Mouse (Mus musculus): ENCODE data around the gene Hivep2. TPM values are rescaled to one million over a fixed set of nuclear protein-coding genes. Genes with fewer than 3 reads are reported as not detected.

Hivep2 gene
- polyA plus RNA-seq, 1 experiment from 2014 or later, result 1.2 TPM

DNA sequence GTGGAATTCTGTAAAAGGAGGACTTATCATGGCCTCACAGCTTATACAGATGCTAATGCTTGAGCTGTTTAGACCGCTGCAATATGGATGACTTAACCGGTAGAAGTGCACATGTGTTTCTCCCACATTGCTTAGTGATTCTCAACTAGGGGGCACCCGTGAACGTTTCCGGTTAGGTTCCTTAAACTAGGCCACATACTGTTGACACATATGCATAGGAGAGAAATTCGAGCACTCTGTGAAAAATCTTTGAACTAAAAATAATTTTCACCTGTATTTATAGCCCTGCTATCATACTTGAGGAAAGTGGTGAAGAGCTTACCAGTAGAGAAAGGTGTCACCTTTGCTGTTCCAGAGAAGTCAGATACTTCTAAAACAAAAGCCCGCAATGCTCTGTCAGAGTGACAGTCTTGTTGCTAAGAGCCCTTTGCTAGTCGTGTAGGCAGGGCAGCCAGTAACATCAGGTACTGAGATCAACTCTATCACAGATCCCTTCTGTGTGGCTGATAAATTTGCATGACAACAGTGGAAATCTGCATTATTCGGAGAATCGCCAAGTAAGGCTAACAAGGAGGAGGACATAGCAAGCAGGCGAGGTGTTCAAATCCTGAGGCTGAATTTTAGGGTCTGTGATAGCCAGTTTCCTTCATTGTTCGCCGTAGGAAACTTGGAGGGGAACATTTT lies 50.6 kb downstream of the Hivep2 start:
- 52% methylated on average over 13 of the region's 13 CpGs for WGBS
- DNase-seq (ENCODE audit: low spot score), result no peak
- H3K9me3 ChIP-seq (replicated peaks), result no peaks in the 10 kb centered on the region
- H3K36me3 ChIP-seq, result no peaks in the 10 kb centered on the region
- peaks cover 30% of the 10 kb centered on the region for H3K4me1 ChIP-seq
- no peaks in the 10 kb centered on the region for H3K27me3 ChIP-seq (ENCODE audit: low read depth, poor library complexity, severe bottlenecking)
- no peak overlapping the region for H3K4me3 ChIP-seq
- no peak overlapping the region for H3K27ac ChIP-seq (replicated peaks)

DNA sequence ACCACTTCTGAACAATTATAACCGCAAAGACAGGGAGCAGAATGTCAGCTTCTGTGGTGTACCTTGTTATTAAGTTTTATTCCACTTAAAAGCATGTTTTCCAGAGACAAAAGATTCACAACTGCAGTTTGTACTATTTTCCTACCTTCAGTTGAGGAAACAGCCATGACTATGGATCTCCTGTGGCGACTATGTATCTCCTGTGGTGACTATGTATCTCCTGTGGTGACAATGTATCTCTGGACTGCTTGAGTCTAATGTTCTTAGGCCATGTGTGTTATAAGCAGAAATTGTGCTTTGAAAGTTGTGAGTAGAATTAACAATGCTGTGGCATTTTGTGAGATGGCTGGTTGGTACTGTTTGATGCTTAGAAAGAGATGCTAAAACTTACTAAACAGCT lies 51.5 kb downstream of the Hivep2 start:
- DNase-seq (ENCODE audit: low spot score), result no peak
- no peak overlapping the region for H3K27ac ChIP-seq (replicated peaks)
- H3K4me1 ChIP-seq, result peaks cover 30% of the 10 kb centered on the region
- 67% methylated on average over 2 of the region's 2 CpGs for WGBS
- H3K36me3 ChIP-seq, result no peaks in the 10 kb centered on the region
- no peaks in the 10 kb centered on the region for H3K27me3 ChIP-seq (ENCODE audit: low read depth, poor library complexity, severe bottlenecking)
- H3K4me3 ChIP-seq, result no peak overlapping the region
- H3K9me3 ChIP-seq (replicated peaks), result no peaks in the 10 kb centered on the region

DNA sequence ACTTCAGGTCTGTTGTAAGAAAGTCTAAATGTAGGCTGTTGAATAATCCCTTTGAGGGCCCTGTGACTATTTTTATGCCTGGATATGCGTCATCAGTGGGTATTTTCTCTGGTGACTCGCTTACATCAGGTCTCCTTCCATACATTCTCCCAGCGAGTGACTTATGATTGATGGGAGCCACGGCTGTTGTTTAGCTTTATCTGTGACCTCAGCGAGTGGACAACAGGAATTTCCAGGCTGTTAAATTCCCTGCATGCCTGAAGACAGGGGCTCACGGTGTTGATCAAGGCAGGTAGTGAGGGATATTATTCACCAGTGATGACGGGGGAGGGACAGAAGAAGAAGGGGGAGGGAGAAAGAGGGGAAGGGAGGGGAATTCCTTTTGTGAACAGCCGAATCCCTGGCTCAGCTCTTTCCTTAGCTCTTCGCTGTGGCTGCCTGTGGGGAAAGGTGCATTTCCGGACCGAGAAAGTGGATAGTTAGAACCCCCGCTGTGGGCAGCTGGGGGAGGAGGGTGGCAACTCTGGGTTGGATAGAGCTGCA lies 52.0 kb downstream of the Hivep2 start:
- H3K9me3 ChIP-seq (replicated peaks), result no peaks in the 10 kb centered on the region
- DNase-seq (ENCODE audit: low spot score), result peak; percentile 12
- no peak overlapping the region for H3K27ac ChIP-seq (replicated peaks)
- 10% methylated on average over 12 of the region's 12 CpGs for WGBS
- peaks cover 30% of the 10 kb centered on the region for H3K4me1 ChIP-seq
- no peaks in the 10 kb centered on the region for H3K36me3 ChIP-seq
- peak overlapping the region; percentile 24 for H3K4me3 ChIP-seq
- no peaks in the 10 kb centered on the region for H3K27me3 ChIP-seq (ENCODE audit: low read depth, poor library complexity, severe bottlenecking)

DNA sequence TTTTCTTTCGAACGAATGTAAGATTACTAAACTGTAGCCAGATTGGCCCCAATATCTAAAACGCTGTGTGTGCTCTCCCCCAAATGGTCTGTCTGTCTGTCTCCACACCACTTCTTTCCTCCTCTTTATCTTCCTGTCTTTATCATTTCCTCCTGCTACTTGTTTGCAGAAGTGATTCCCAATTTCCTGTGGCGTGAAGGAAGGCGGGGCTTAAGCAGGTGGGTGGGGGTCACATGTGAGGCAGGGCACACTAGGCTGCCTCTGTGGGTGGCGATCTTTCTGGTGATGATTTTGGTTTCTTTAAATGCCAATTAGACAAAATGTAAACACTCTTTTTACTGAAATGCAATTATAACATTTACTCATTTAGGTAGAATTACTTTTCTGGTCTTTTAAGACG lies 52.8 kb downstream of the Hivep2 start:
- Histone ChIP-seq H3K4me1 (peaks cover 30% of the 10 kb centered on the region), H3K9me3 (replicated peaks) (no peaks in the 10 kb centered on the region), H3K27me3 (ENCODE audit: low read depth, poor library complexity, severe bottlenecking) (no peaks in the 10 kb centered on the region), H3K4me3 (no peak overlapping the region), H3K36me3 (no peaks in the 10 kb centered on the region), H3K27ac (replicated peaks) (no peak overlapping the region)
- DNase-seq (ENCODE audit: low spot score), result no peak
- 26% methylated on average over 7 of the region's 7 CpGs for WGBS

DNA sequence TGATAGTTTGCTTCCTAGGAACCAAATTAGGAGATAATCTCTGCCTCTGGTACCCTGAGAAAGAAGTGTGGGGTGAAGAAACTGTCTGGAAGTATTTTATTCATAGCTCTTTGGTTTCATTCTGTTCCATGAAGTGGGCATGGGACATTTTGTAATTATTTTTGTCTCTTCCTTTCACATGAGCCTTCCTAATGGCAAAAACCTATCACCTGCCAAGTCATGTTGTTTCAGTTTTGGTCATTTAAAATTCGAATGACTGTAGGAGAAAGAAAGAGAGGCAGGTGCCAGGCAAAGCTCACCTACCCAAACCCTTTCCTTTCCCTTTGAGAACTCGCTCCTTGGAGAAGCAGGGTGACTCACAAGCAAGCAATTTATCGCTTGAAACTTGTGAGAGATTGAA lies 53.3 kb downstream of the Hivep2 start:
- H3K27ac ChIP-seq (replicated peaks), result no peak overlapping the region
- 63% methylated on average over 3 of the region's 3 CpGs for WGBS
- no peaks in the 10 kb centered on the region for H3K27me3 ChIP-seq (ENCODE audit: low read depth, poor library complexity, severe bottlenecking)
- no peaks in the 10 kb centered on the region for H3K9me3 ChIP-seq (replicated peaks)
- H3K4me1 ChIP-seq, result peaks cover 30% of the 10 kb centered on the region
- H3K4me3 ChIP-seq, result no peak overlapping the region
- H3K36me3 ChIP-seq, result no peaks in the 10 kb centered on the region
- no peak for DNase-seq (ENCODE audit: low spot score)

DNA sequence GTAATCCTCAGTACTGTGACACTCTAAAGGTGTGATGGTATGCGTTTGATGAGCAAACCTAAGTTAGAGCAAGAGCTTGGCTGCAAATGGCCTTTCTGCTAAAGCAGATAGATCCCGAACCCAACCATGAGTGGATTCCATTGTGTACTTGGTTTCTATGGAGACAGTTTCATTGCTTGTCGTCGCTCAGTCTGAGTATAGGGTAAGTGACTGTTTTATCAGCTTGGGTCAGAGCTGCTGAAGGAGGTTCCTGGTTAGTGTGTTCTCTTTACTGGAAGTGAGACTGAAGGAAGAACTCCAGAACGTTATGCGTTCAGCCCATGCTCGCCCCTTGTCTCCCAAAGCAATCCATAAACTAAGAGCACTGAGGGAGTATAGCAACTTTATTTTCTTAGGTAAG lies 54.4 kb downstream of the Hivep2 start:
- DNase-seq (ENCODE audit: low spot score), result no peak
- no peak overlapping the region for H3K27ac ChIP-seq (replicated peaks)
- H3K36me3 ChIP-seq, result no peaks in the 10 kb centered on the region
- H3K9me3 ChIP-seq (replicated peaks), result no peaks in the 10 kb centered on the region
- no peaks in the 10 kb centered on the region for H3K27me3 ChIP-seq (ENCODE audit: low read depth, poor library complexity, severe bottlenecking)
- WGBS, result 57% methylated on average over 7 of the region's 7 CpGs
- peaks cover 30% of the 10 kb centered on the region for H3K4me1 ChIP-seq
- H3K4me3 ChIP-seq, result no peak overlapping the region

DNA sequence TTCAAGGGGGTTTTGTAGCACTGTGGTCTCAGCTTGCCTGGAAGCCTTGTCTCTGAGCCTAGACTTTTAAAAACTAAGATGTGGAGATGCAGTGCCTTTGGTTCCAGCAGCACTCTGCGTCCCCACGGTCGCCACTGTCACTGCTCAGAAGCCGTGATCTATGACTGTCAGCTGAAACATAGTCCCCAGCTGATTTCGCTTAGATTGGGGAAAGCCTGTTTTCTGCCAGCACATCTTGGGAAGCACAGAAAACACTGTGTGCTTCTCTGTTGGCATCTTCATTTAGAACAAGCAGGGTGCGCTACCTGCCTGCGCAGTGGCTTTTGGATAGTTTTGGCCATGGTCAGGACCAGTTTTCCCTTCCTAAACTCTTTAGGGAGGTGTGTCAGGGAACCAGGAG lies 59.1 kb downstream of the Hivep2 start:
- 93% methylated on average over 7 of the region's 7 CpGs for WGBS
- no peak for DNase-seq (ENCODE audit: low spot score)
- no peaks in the 10 kb centered on the region for H3K9me3 ChIP-seq (replicated peaks)
- H3K4me1 ChIP-seq, result peaks cover 5% of the 10 kb centered on the region; the same call in 1 of the 2 replicates
- no peaks in the 10 kb centered on the region for H3K36me3 ChIP-seq
- H3K27ac ChIP-seq (replicated peaks), result no peak overlapping the region
- no peak overlapping the region for H3K4me3 ChIP-seq
- no peaks in the 10 kb centered on the region for H3K27me3 ChIP-seq (ENCODE audit: low read depth, poor library complexity, severe bottlenecking)

DNA sequence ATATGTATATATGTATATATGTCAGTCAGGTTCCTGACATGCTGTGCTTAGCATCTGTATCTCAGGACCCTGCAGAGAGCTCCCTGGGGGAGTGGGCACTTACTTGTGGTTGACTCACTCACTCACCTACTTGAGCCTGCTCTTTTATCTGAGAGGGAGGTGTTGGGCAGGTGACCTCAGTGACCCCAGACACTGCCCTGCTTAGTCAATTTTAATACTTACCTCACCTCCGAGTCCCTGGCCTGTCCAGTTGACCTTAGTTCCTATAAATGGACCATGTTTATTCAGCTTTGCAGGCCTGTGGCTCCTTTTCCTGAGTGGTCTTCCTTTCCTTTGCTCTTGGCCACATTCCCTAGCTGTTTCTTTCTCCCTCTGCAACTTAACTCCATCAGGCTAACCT lies 61.9 kb downstream of the Hivep2 start:
- H3K36me3 ChIP-seq, result no peaks in the 10 kb centered on the region
- DNase-seq (ENCODE audit: low spot score), result no peak
- H3K27me3 ChIP-seq (ENCODE audit: low read depth, poor library complexity, severe bottlenecking), result no peaks in the 10 kb centered on the region
- H3K4me3 ChIP-seq, result no peak overlapping the region
- H3K27ac ChIP-seq (replicated peaks), result no peak overlapping the region
- no peaks in the 10 kb centered on the region for H3K4me1 ChIP-seq
- WGBS, result 74% methylated on average over 1 of the region's 1 CpGs
- H3K9me3 ChIP-seq (replicated peaks), result no peaks in the 10 kb centered on the region

DNA sequence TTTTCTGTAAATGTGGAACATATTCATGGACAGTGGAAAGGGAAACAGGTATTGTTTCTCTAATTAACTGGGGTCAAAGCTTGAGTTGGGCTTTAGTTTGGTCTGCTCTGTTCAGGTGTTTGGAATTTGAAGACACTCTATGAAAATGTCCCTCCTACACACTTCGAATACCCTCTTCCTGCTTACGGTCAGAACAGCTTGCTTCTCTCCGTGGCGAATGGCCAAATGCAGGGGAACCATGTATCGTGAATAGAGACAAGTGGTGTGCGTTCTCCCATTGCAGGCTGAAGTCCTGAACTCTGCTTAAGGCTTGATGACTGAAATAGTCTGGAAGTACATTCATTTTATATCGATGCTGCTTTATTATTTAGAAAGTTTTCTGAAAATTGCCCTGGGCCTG lies 63.1 kb downstream of the Hivep2 start:
- no peak for DNase-seq (ENCODE audit: low spot score)
- 94% methylated on average over 7 of the region's 7 CpGs for WGBS
- no peak overlapping the region for H3K27ac ChIP-seq (replicated peaks)
- H3K4me1 ChIP-seq, result no peaks in the 10 kb centered on the region
- no peaks in the 10 kb centered on the region for H3K27me3 ChIP-seq (ENCODE audit: low read depth, poor library complexity, severe bottlenecking)
- no peaks in the 10 kb centered on the region for H3K9me3 ChIP-seq (replicated peaks)
- H3K36me3 ChIP-seq, result no peaks in the 10 kb centered on the region
- no peak overlapping the region for H3K4me3 ChIP-seq

DNA sequence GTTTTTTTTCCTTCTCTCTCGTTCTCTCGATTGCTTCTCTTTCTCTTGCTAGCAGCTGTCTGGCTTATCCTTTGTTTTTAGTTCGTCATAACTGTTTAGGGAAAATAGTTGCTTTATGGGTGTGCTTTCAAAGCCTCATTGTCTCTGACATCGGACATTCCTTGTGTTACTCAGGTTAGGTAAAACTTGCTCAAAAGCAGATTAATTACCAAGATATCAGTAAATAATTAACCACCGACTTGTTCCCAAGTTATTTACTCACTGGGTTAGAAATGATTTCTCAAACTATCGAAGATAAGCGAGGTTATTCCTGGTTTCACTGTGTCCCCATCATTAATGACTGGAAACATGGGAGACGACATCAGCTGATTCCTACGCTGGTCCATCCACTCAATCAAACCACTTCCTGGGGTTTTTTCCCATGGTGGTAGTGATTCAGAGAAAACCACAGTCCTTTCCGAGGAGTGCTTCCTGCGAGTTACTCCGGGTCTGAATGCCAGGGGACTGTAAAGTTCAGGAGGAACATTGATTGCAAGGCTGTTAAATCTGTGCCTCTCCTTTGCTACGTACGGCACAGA lies 64.7 kb downstream of the Hivep2 start:
- DNase-seq (ENCODE audit: low spot score), result no peak
- Histone ChIP-seq H3K27me3 (ENCODE audit: low read depth, poor library complexity, severe bottlenecking) (no peaks in the 10 kb centered on the region), H3K36me3 (no peaks in the 10 kb centered on the region), H3K4me3 (no peak overlapping the region), H3K4me1 (0 out of 2 replicates have a peak, but pooled peaks cover under 1% of the 10 kb centered on the region), H3K9me3 (replicated peaks) (no peaks in the 10 kb centered on the region), H3K27ac (replicated peaks) (no peak overlapping the region)
- 93% methylated on average over 14 of the region's 14 CpGs for WGBS

DNA sequence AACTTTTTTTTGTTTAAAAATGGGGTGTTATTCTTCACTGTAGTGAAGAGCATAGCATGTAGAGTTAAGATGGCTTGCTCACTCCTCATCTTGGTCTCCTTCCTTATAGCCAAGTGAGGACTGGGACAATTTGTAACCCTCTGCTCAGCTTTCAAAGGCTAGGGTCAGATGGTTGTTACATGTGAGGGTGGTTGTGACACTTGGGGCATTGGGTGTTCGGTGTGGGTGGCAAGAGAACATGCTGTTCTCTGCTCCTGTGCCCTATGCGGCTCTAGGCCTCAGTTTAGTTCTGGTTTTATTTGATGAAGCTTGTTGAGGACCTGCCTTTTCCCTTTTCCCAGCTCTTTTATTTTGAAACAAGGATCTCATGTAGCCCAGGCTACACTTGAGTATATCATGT lies 66.7 kb downstream of the Hivep2 start:
- DNase-seq (ENCODE audit: low spot score), result no peak
- Histone ChIP-seq H3K9me3 (replicated peaks) (no peaks in the 10 kb centered on the region), H3K4me3 (no peak overlapping the region), H3K36me3 (no peaks in the 10 kb centered on the region), H3K27me3 (ENCODE audit: low read depth, poor library complexity, severe bottlenecking) (no peaks in the 10 kb centered on the region), H3K27ac (replicated peaks) (no peak overlapping the region), H3K4me1 (0 out of 2 replicates have a peak, but pooled peaks cover 2% of the 10 kb centered on the region)
- WGBS, result 94% methylated on average over 2 of the region's 2 CpGs

DNA sequence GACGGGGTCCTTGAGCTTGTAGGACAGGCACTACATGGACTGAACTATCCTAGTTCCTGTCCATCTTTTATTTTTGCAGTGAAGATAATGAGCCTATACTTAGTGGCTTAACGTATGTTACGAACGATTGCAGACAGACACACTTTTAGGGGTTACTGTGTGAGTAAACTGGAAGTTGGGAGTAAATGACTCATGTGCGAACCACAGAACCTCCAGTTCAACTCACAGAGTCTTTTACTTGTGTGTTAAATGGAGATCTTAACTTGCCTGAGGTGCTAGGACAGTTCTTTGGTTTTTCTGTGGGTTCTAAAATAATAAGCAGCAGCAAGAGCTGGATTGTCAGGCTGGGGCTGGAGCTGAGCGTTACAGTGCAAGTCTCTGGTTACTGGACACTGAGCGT lies 68.2 kb downstream of the Hivep2 start:
- WGBS, result 92% methylated on average over 7 of the region's 7 CpGs
- DNase-seq (ENCODE audit: low spot score), result no peak
- 0 out of 2 replicates have a peak, but pooled peaks cover 2% of the 10 kb centered on the region for H3K4me1 ChIP-seq
- H3K27ac ChIP-seq (replicated peaks), result no peak overlapping the region
- H3K36me3 ChIP-seq, result no peaks in the 10 kb centered on the region
- no peak overlapping the region for H3K4me3 ChIP-seq
- H3K27me3 ChIP-seq (ENCODE audit: low read depth, poor library complexity, severe bottlenecking), result no peaks in the 10 kb centered on the region
- H3K9me3 ChIP-seq (replicated peaks), result no peaks in the 10 kb centered on the region

DNA sequence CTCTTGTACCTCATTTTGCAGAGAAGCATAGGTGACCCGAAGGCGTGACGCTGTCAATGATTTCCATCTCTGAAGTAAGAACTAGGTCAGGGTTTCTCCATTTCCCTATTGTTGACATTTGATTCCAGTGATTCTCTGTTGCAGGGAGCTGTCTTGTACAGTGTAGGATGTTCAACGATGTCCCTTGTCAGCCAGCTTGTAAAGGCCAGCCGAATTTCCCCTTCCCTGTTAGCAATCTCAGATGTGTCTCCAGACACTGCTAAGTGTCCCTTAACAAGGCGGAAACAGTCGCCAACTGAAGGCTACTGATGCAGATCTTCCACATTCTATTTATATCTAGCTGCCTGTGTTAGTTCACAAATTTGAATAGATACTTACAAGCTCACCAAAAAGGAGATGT lies 68.9 kb downstream of the Hivep2 start:
- Histone ChIP-seq H3K4me1 (0 out of 2 replicates have a peak, but pooled peaks cover 2% of the 10 kb centered on the region), H3K27me3 (ENCODE audit: low read depth, poor library complexity, severe bottlenecking) (no peaks in the 10 kb centered on the region), H3K9me3 (replicated peaks) (no peaks in the 10 kb centered on the region), H3K27ac (replicated peaks) (no peak overlapping the region), H3K36me3 (no peaks in the 10 kb centered on the region), H3K4me3 (no peak overlapping the region)
- no peak for DNase-seq (ENCODE audit: low spot score)
- WGBS, result 93% methylated on average over 7 of the region's 7 CpGs
